ENCODE assay signal across 8 mouse cellular contexts in the genomic region with DNA sequence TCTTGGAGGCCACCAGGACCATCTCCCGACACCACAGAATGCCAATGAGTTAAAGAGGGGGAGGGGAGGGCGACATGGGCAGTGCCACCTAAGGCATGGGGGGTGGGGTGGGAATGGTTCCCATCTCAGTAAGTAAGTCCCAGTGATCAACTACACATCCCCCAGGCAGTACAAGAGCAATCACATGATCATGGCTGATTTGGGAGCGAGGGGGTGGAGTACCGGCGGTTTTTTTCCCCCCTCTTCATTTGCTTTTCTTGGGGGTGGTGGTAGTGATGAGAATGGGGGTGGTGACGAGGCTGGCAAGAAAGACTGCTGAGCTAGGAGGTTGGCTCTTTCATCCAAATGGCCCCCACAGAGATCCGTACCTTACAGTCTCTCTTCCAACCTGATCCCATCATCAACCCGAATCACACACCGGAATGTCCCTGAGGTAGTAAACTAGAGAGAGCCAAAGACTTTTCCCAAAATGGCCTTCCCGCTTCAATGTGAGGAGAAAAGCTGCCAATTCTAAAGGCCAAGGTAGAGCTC. TPM values are rescaled to one million over a fixed set of nuclear protein-coding genes. Genes with fewer than 3 reads are reported as not detected.
DNase-seq lines count a peak whose midpoint lies in the region; ATAC-seq lines count a peak whose summit lies in the region.

No protein-coding gene starts in this region.

- H3K36me3 ChIP-seq in heart, embryonic 13.5 days = no peaks in the 10 kb centered on the region
- H3K36me3 ChIP-seq in intestine, embryonic 14.5 days (ENCODE audit: control insufficient read depth, insufficient read depth, low read length) = no peaks in the 10 kb centered on the region
- no peaks in the 10 kb centered on the region for H3K36me3 ChIP-seq in midbrain, embryonic 14.5 days (ENCODE audit: control insufficient read depth, insufficient read depth, low read length)

- H3K27me3 ChIP-seq in heart, embryonic 13.5 days (replicated peaks) = peaks cover 54% of the 10 kb centered on the region
- H3K27me3 ChIP-seq in intestine, embryonic 14.5 days (replicated peaks; ENCODE audit: control insufficient read depth, insufficient read depth, low read length) = no peaks in the 10 kb centered on the region
- H3K27me3 ChIP-seq in midbrain, embryonic 14.5 days (ENCODE audit: control insufficient read depth, insufficient read depth, low read length) = peaks cover 6% of the 10 kb centered on the region; the same call in 1 of the 2 replicates

- no peaks in the 10 kb centered on the region for H3K9me3 ChIP-seq in heart, embryonic 13.5 days
- H3K9me3 ChIP-seq in intestine, embryonic 14.5 days (ENCODE audit: control insufficient read depth, low read length) = 0 out of 2 replicates have a peak, but pooled peaks cover 4% of the 10 kb centered on the region
- H3K9me3 ChIP-seq in midbrain, embryonic 14.5 days (ENCODE audit: control insufficient read depth, low read length) = no peaks in the 10 kb centered on the region

- ATAC-seq in heart, embryonic 13.5 days (ENCODE audit: extremely low read depth, insufficient number of reproducible peaks, low FRiP score, low TSS enrichment) = no peak
- no peak for ATAC-seq in intestine, embryonic 14.5 days (replicated peaks; ENCODE audit: low FRiP score, low TSS enrichment, low read depth)
- ATAC-seq in midbrain, embryonic 14.5 days (ENCODE audit: low FRiP score, low TSS enrichment) = no peak

- H3K9ac ChIP-seq in heart, embryonic 13.5 days = peak overlapping the region; percentile 79
- H3K9ac ChIP-seq in intestine, embryonic 14.5 days (ENCODE audit: low read length) = peak overlapping the region; percentile 72
- peak overlapping the region; percentile 74 for H3K9ac ChIP-seq in midbrain, embryonic 14.5 days (replicated peaks; ENCODE audit: low read length)

- peak overlapping the region; percentile 68 for H3K4me3 ChIP-seq in heart, embryonic 13.5 days
- H3K4me3 ChIP-seq in intestine, embryonic 14.5 days (ENCODE audit: low read depth, low read length) = peak overlapping the region; percentile 64
- peak overlapping the region; percentile 60 for H3K4me3 ChIP-seq in midbrain, embryonic 14.5 days (replicated peaks; ENCODE audit: low read depth, low read length)

- peaks cover 18% of the 10 kb centered on the region for H3K4me1 ChIP-seq in heart, embryonic 13.5 days
- H3K4me1 ChIP-seq in intestine, embryonic 14.5 days (replicated peaks; ENCODE audit: control insufficient read depth, insufficient read depth, low read length) = peaks cover 21% of the 10 kb centered on the region
- H3K4me1 ChIP-seq in midbrain, embryonic 14.5 days (ENCODE audit: control insufficient read depth, insufficient read depth, low read length) = peaks cover 29% of the 10 kb centered on the region

- WGBS in heart, embryonic 13.5 days = 17% methylated on average over 10 of the region's 10 CpGs
- WGBS in intestine, embryonic 14.5 days = 14% methylated on average over 10 of the region's 10 CpGs
- 4% methylated on average over 10 of the region's 10 CpGs for WGBS in midbrain, embryonic 14.5 days

- H3K27ac ChIP-seq in heart, embryonic 13.5 days (replicated peaks) = no peak overlapping the region
- no peak overlapping the region for H3K27ac ChIP-seq in intestine, embryonic 14.5 days (ENCODE audit: low read depth)
- no peak overlapping the region for H3K27ac ChIP-seq in midbrain, embryonic 14.5 days (replicated peaks; ENCODE audit: low read depth, low read length)

- H3K4me2 ChIP-seq in heart, embryonic 13.5 days = peak overlapping the region; percentile 91
- H3K4me2 ChIP-seq in intestine, embryonic 14.5 days (ENCODE audit: low read length) = peak overlapping the region; percentile 98
- peak overlapping the region; percentile 98 for H3K4me2 ChIP-seq in midbrain, embryonic 14.5 days (ENCODE audit: low read length)

- DNase-seq in heart, adult 9 months (ENCODE audit: low spot score in 2 of 2) = no peak
- DNase-seq in brain, adult 2 months (ENCODE audit: low read depth, low spot score) = peak; percentile 87
- DNase-seq in intestine, embryonic 14.5 days (ENCODE audit: low spot score) = no peak
- no peak for DNase-seq in midbrain, embryonic 14.5 days
- no peak for DNase-seq in urinary bladder, postnatal 36 days (ENCODE audit: low spot score in 2 of 2)
- DNase-seq in natural killer cell, adult 2 months (ENCODE audit: low spot score in 2 of 2) = no peak
- DNase-seq in ovary, postnatal 14 days (ENCODE audit: low spot score) = no peak

RNA-seq across cellular contexts. Expression of gene Abr, which starts 51.8 kb away (rescaled TPM):
- 21.1 and 22.8 TPM in 2 replicates for polyA plus RNA-seq in heart, embryonic 13.5 days (2015; fragmentation: Nextera tagmentation; extraction: Ambion mirVana)
- polyA plus RNA-seq in intestine, embryonic 14.5 days (2014; fragmentation: Nextera tagmentation; extraction: Ambion mirVana) = 41.1 and 44.3 TPM in 2 replicates
- 102 and 136 TPM in 2 replicates for polyA plus RNA-seq in midbrain, embryonic 14.5 days (2014; fragmentation: Nextera tagmentation; extraction: Ambion mirVana)
